Comparison of ENCODE assay signal across 21 mouse cellular contexts in the genomic region with DNA sequence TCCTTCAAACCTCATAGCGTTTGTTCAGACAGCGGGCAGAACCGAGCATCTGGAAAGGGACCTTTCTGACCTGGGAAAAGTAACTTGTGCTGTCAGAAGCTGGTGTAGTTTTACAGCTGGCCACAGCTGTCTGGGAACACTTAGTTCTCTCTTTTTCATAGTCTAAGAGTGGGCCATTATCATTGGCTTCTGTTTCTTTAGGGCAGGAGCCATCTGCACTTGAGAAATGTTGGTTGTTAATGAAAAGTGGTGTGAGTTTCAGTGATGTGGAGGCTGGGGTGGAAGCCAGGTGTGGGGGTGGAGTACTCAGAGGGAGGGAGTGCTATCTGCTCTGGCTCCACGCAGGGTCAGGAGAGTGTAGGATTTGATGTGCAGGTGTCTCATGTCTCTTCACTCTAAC. TPM values are rescaled to one million over a fixed set of nuclear protein-coding genes. Genes with fewer than 3 reads are reported as not detected.
A peak's percentile ranks its signal among the peaks of the same experiment; 100 is the strongest.
DNase-seq lines count a peak whose midpoint lies in the region; ATAC-seq and TF ChIP-seq lines count a peak whose summit lies in the region.
"Had no signal": no experiment of that assay in that cellular context is flagged by ENCODE, and none has a peak within 500 bp of the region (broad histone marks: within the 10 kb centered on the region; RNA-seq: fewer than 3 reads in every experiment).

No protein-coding gene starts in this region.

- H3K36me3 ChIP-seq in kidney, embryonic 14.5 days (ENCODE audit: control insufficient read depth, insufficient read depth, low read length), result peaks cover 35% of the 10 kb centered on the region
- no peaks in the 10 kb centered on the region for H3K36me3 ChIP-seq in kidney, adult 2 months (ENCODE audit: control insufficient read depth, insufficient read depth, low read length)
- peaks cover 27% of the 10 kb centered on the region; the same call in 1 of the 2 replicates for H3K36me3 ChIP-seq in embryonic facial prominence, embryonic 14.5 days (ENCODE audit: control insufficient read depth, insufficient read depth, low read length)

- peak overlapping the region; percentile 52 for H3K27ac ChIP-seq in kidney, embryonic 14.5 days (ENCODE audit: low read depth, low read length)
- H3K27ac ChIP-seq in kidney, adult 2 months (ENCODE audit: insufficient read depth, low read depth, low read length), result no peak overlapping the region
- H3K27ac ChIP-seq in embryonic facial prominence, embryonic 14.5 days (replicated peaks; ENCODE audit: low read depth, low read length), result no peak overlapping the region
- H3K27ac ChIP-seq: hindbrain, postnatal 0 days; layer of hippocampus, adult 2 months; liver, embryonic 14.5 days; midbrain, embryonic 12.5 days had no signal

- H3K27me3 ChIP-seq in kidney, embryonic 14.5 days (ENCODE audit: control insufficient read depth, insufficient read depth, low read length), result no peaks in the 10 kb centered on the region
- H3K27me3 ChIP-seq in kidney, adult 2 months (replicated peaks; ENCODE audit: control insufficient read depth, insufficient read depth, low read length), result no peaks in the 10 kb centered on the region
- H3K27me3 ChIP-seq in embryonic facial prominence, embryonic 14.5 days (replicated peaks; ENCODE audit: control insufficient read depth, insufficient read depth, low read length), result no peaks in the 10 kb centered on the region
- H3K27me3 ChIP-seq: midbrain, embryonic 12.5 days had no signal

- 0 out of 2 replicates have a peak overlapping the region, but pooled peaks have one; percentile 0 for H3K4me2 ChIP-seq in kidney, embryonic 14.5 days (replicated peaks; ENCODE audit: low read depth, low read length)
- H3K4me2 ChIP-seq in embryonic facial prominence, embryonic 14.5 days (ENCODE audit: low read depth, low read length), result no peak overlapping the region
- H3K4me2 ChIP-seq: midbrain, embryonic 12.5 days had no signal

- ATAC-seq in kidney, embryonic 14.5 days (ENCODE audit: low FRiP score, low TSS enrichment), result peak; percentile 82
- no peak for ATAC-seq in embryonic facial prominence, embryonic 14.5 days (ENCODE audit: low read depth)
- ATAC-seq: forebrain, embryonic 16.5 days; hindbrain, postnatal 0 days had no signal

- H3K9me3 ChIP-seq in kidney, embryonic 14.5 days (ENCODE audit: control insufficient read depth, low read length), result no peaks in the 10 kb centered on the region
- H3K9me3 ChIP-seq in embryonic facial prominence, embryonic 14.5 days (ENCODE audit: control insufficient read depth, low read length), result no peaks in the 10 kb centered on the region
- H3K9me3 ChIP-seq: midbrain, embryonic 12.5 days had no signal

- TF ChIP-seq CTCF in kidney, adult 2 months (conservative IDR thresholded peaks at IDR 0.05; ENCODE audit: insufficient read depth, insufficient read length, low read depth, low read length), result no peak

- H3K4me3 ChIP-seq in kidney, embryonic 14.5 days (ENCODE audit: low read length), result no peak overlapping the region
- H3K4me3 ChIP-seq in kidney, adult 2 months (ENCODE audit: insufficient read depth, low read depth, low read length), result no peak overlapping the region
- H3K4me3 ChIP-seq in embryonic facial prominence, embryonic 14.5 days (ENCODE audit: low read depth, low read length), result no peak overlapping the region
- H3K4me3 ChIP-seq: layer of hippocampus, adult 2 months; midbrain, embryonic 12.5 days; myocyte had no signal

- TF ChIP-seq POLR2A in kidney, adult 2 months (IDR thresholded peaks at IDR 0.05; ENCODE audit: low read depth, low read length), result no peak

- DNase-seq in kidney, adult 2 months, result no peak
- peak; percentile 58 for DNase-seq in embryo, embryonic 11 days
- DNase-seq in embryonic facial prominence, embryonic 14.5 days (ENCODE audit: low spot score), result peak; percentile 7
- peak; percentile 51 for DNase-seq in heart, postnatal 4 days
- no peak for DNase-seq in ovary, postnatal 14 days (ENCODE audit: low spot score)
- DNase-seq in spleen, postnatal 14 days (ENCODE audit: low spot score in 2 of 2), result no peak
- DNase-seq: adrenal gland, postnatal 25 days; cerebellum, adult 9-11 months; lung, postnatal 36 days; right cerebral cortex, postnatal 25 days; thymus, adult 18-20 months had no signal

- 15% methylated on average over 4 of the region's 4 CpGs for WGBS in kidney, embryonic 14.5 days
- 51% methylated on average over 4 of the region's 4 CpGs for WGBS in kidney, adult 2 months
- 45% methylated on average over 4 of the region's 4 CpGs for WGBS in embryonic facial prominence, embryonic 14.5 days

- H3K4me1 ChIP-seq in kidney, embryonic 14.5 days (ENCODE audit: control insufficient read depth, insufficient read depth, low read length), result peaks cover 6% of the 10 kb centered on the region
- no peaks in the 10 kb centered on the region for H3K4me1 ChIP-seq in kidney, adult 2 months (ENCODE audit: control insufficient read depth, insufficient read depth, low read length)
- H3K4me1 ChIP-seq in embryonic facial prominence, embryonic 14.5 days (ENCODE audit: control insufficient read depth, insufficient read depth, low read length), result peaks cover 14% of the 10 kb centered on the region

- no peak overlapping the region for H3K9ac ChIP-seq in kidney, embryonic 14.5 days (ENCODE audit: low read depth, low read length)
- H3K9ac ChIP-seq in embryonic facial prominence, embryonic 14.5 days (ENCODE audit: low read depth, low read length), result no peak overlapping the region
- H3K9ac ChIP-seq: liver, embryonic 14.5 days; midbrain, embryonic 12.5 days had no signal

RNA-seq across cellular contexts. Expression of a gene that starts 5.6 kb away (rescaled TPM):
- 102 and 136 TPM in 2 replicates for polyA plus RNA-seq in kidney, embryonic 14.5 days (2014; fragmentation: Nextera tagmentation; extraction: Ambion mirVana)
- 31.2 and 43.1 TPM in 2 replicates for polyA plus RNA-seq in kidney, adult 2 months (2012; rRNA removed)
- polyA plus RNA-seq in embryonic facial prominence, embryonic 14.5 days (2014; fragmentation: Nextera tagmentation; extraction: Ambion mirVana), result 86.7 and 100 TPM in 2 replicates
- total RNA-seq in heart, postnatal 4 days (2021), result 10 to 100 TPM; 81.4 to 84.0 TPM

RNA-seq across cellular contexts. Expression of a gene that starts 6.0 kb away (rescaled TPM):
- polyA plus RNA-seq in kidney, embryonic 14.5 days (2014; fragmentation: Nextera tagmentation; extraction: Ambion mirVana), result 29.1 and 33.6 TPM in 2 replicates
- polyA plus RNA-seq in kidney, adult 2 months (2012; rRNA removed), result 49.0 and 60.2 TPM in 2 replicates
- polyA plus RNA-seq in embryonic facial prominence, embryonic 14.5 days (2014; fragmentation: Nextera tagmentation; extraction: Ambion mirVana), result 14.2 and 14.8 TPM in 2 replicates
- total RNA-seq in heart, postnatal 4 days (2021), result 10 to 100 TPM; 39.7 to 44.3 TPM

RNA-seq across cellular contexts. Expression of a gene that starts 50.7 kb away (rescaled TPM):
- polyA plus RNA-seq in kidney, embryonic 14.5 days (2014; fragmentation: Nextera tagmentation; extraction: Ambion mirVana), result not detected in 2 replicates
- not detected in 2 replicates for polyA plus RNA-seq in kidney, adult 2 months (2012; rRNA removed)
- polyA plus RNA-seq in embryonic facial prominence, embryonic 14.5 days (2014; fragmentation: Nextera tagmentation; extraction: Ambion mirVana), result not detected in 2 replicates
- not detected for total RNA-seq in heart, postnatal 4 days (2021)
- total RNA-seq: adrenal gland, postnatal 25 days; gastrocnemius, adult 8-10 months; hindbrain, postnatal 0 days; layer of hippocampus, adult 2 months; left cerebral cortex, postnatal 14 days; MEL had no signal
- polyA plus RNA-seq: forebrain, embryonic 16.5 days; hindbrain, postnatal 0 days; midbrain, embryonic 12.5 days; myocyte had no signal

Comparison
In these comparisons a context has a peak if more than half of its experiments do, and no peak if none do; other contexts are left out.
1. DNase-seq: peak in embryo, embryonic 11 days (single experiment), embryonic facial prominence, embryonic 14.5 days (single experiment) and heart, postnatal 4 days (single experiment); none in kidney, adult 2 months (single experiment), ovary, postnatal 14 days (single experiment) and spleen, postnatal 14 days (0 of 2).